Mouse (Mus musculus): ENCODE data around the gene Tnc. TPM values are rescaled to one million over a fixed set of nuclear protein-coding genes. Genes with fewer than 3 reads are reported as not detected.
"Not testable (repeated sequence)": the region's sequence is repeated elsewhere in the genome, so short reads cannot be mapped to it uniquely, and the experiment has no call there.

Gene Tnc
- polyA plus RNA-seq, 1 experiment from 2014 or later, result 5.2 TPM

DNA sequence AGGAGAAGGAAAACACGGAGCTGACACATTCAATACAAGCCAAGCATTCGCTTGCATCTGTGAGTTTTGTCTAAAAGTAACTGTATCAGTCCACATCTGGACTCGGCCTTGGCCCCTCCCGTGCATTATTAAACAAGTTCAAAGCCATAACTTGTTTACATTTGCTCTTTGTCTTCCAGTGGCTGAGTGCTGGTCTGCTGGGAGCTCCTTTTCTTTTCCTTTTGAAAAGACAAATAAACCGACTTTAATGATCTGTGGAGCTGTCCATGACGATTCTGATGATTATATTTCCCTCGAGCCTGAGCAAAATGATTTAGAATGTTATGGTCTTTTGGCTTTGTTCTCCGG lies 63.7 kb downstream of the Tnc start:
- ATAC-seq, result no peak
- H3K27me3 ChIP-seq, result no peaks in the 10 kb centered on the region
- H3K9ac ChIP-seq, result no peak overlapping the region
- H3K4me2 ChIP-seq, result no peak overlapping the region
- 70% methylated on average over 8 of the region's 8 CpGs for WGBS
- no peak overlapping the region for H3K27ac ChIP-seq
- H3K36me3 ChIP-seq (ENCODE audit: poor library complexity, severe bottlenecking), result no peaks in the 10 kb centered on the region
- no peaks in the 10 kb centered on the region for H3K9me3 ChIP-seq (replicated peaks)
- H3K4me3 ChIP-seq, result no peak overlapping the region
- H3K4me1 ChIP-seq, result peaks cover 4% of the 10 kb centered on the region

DNA sequence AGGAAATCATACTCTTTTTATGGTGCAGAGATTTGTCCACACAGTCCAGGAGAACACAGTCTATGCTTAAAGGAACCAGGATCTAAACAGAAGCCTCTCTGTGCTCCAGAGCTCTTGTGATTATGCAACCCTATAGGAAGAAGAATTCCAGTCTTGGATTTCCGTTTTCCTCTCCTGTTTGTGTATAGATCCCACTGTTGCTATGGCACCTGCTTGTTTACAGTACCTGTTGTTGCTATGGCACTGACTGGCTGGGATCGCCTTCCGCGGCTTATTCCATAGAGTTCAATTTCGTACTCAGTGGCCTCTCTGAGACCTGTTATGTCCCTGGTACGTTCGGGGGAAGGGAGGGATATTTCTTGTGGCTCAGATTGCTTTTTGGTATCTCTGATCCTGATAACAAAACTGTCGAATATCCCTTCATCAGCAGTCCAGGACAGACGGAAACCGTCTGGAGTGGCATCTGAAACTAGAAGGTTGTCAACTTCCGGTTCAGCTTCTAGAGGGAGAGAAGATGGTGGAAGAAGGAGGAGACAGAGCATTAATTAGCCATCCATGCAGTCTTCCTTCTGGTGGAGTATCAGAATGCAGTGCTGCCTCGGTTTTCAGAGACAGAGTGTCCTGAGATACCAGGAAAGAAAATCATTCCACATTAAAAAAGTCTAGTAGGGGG lies 64.3 kb downstream of the Tnc start:
- Histone ChIP-seq H3K27me3 (no peaks in the 10 kb centered on the region), H3K9me3 (replicated peaks) (no peaks in the 10 kb centered on the region), H3K9ac (no peak overlapping the region), H3K27ac (no peak overlapping the region), H3K4me1 (peaks cover 4% of the 10 kb centered on the region), H3K4me3 (no peak overlapping the region), H3K36me3 (ENCODE audit: poor library complexity, severe bottlenecking) (no peaks in the 10 kb centered on the region), H3K4me2 (no peak overlapping the region)
- ATAC-seq, result peak; percentile 21; the same call in 1 of the 2 replicates
- 78% methylated on average over 12 of the region's 12 CpGs for WGBS

- WGBS, result 67% methylated on average over 1 of the region's 1 CpGs
- H3K9ac ChIP-seq, result no peak overlapping the region
- ATAC-seq, result no peak
Observed at GRCm38 (mm10) chr4:63980211-63980794, 66.5 kb downstream of the Tnc start.

GRCm38 (mm10) chr4:63979635-63980034 lies 67.2 kb downstream of the Tnc start:
- Histone ChIP-seq H3K4me1 (no peaks in the 10 kb centered on the region), H3K9me3 (replicated peaks) (no peaks in the 10 kb centered on the region), H3K9ac (no peak overlapping the region), H3K27ac (no peak overlapping the region), H3K4me3 (no peak overlapping the region), H3K4me2 (no peak overlapping the region), H3K27me3 (no peaks in the 10 kb centered on the region), H3K36me3 (ENCODE audit: poor library complexity, severe bottlenecking) (no peaks in the 10 kb centered on the region)
- 48% methylated on average over 2 of the region's 2 CpGs for WGBS
- no peak for ATAC-seq

More at GRCm38 (mm10) chr4:63980211-63980794, 66.5 kb downstream of the Tnc start:
- H3K9me3 ChIP-seq (replicated peaks), result no peaks in the 10 kb centered on the region
- H3K4me3 ChIP-seq, result no peak overlapping the region
- no peak overlapping the region for H3K4me2 ChIP-seq
- no peaks in the 10 kb centered on the region for H3K36me3 ChIP-seq (ENCODE audit: poor library complexity, severe bottlenecking)
- H3K27me3 ChIP-seq, result no peaks in the 10 kb centered on the region
- no peaks in the 10 kb centered on the region for H3K4me1 ChIP-seq
- no peak overlapping the region for H3K27ac ChIP-seq

GRCm38 (mm10) chr4:63972536-63972935 lies 74.3 kb downstream of the Tnc start:
- Histone ChIP-seq H3K4me1 (no peaks in the 10 kb centered on the region), H3K27me3 (no peaks in the 10 kb centered on the region), H3K36me3 (ENCODE audit: poor library complexity, severe bottlenecking) (no peaks in the 10 kb centered on the region), H3K9ac (no peak overlapping the region), H3K4me3 (no peak overlapping the region), H3K4me2 (no peak overlapping the region), H3K27ac (no peak overlapping the region), H3K9me3 (replicated peaks) (no peaks in the 10 kb centered on the region)
- no peak for ATAC-seq
- WGBS, result 90% methylated on average over 2 of the region's 2 CpGs

- Histone ChIP-seq H3K4me2 (no peak overlapping the region), H3K4me1 (no peaks in the 10 kb centered on the region), H3K36me3 (ENCODE audit: poor library complexity, severe bottlenecking) (no peaks in the 10 kb centered on the region), H3K9me3 (replicated peaks) (no peaks in the 10 kb centered on the region), H3K27ac (no peak overlapping the region), H3K9ac (no peak overlapping the region), H3K27me3 (no peaks in the 10 kb centered on the region), H3K4me3 (no peak overlapping the region)
- 59% methylated on average over 1 of the region's 1 CpGs for WGBS
- ATAC-seq, result no peak
Observed at GRCm38 (mm10) chr4:63971762-63972161, 75.1 kb downstream of the Tnc start.

- ATAC-seq, result no peak
- no peaks in the 10 kb centered on the region for H3K36me3 ChIP-seq (ENCODE audit: poor library complexity, severe bottlenecking)
- no peaks in the 10 kb centered on the region for H3K27me3 ChIP-seq
- H3K9me3 ChIP-seq (replicated peaks), result no peaks in the 10 kb centered on the region
- H3K4me2 ChIP-seq, result no peak overlapping the region
- H3K4me1 ChIP-seq, result no peaks in the 10 kb centered on the region
- H3K4me3 ChIP-seq, result no peak overlapping the region
- no peak overlapping the region for H3K9ac ChIP-seq
- no peak overlapping the region for H3K27ac ChIP-seq
- 83% methylated on average over 4 of the region's 4 CpGs for WGBS
Observed at GRCm38 (mm10) chr4:63970925-63971324, 75.9 kb downstream of the Tnc start.

DNA sequence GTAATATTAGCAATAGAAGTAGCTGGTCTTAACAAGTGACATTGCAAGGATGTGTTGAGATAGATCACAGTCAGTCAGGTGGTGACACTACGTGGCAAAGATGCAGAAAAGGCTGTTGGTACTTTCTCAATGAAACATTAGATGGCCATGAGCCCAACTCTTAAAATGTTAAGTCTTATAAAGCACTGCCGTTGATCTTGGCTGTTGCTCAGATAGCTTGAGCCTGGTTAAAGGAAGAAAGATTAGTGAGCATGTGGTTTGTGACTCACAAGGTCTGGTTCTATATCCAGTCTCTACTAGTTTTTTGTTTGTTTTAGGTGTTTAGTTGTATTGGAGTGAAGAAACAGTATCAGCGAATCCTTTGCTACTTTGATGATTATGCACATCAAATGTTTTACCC lies 76.9 kb downstream of the Tnc start:
- 88% methylated on average over 3 of the region's 3 CpGs for WGBS
- no peaks in the 10 kb centered on the region for H3K36me3 ChIP-seq (ENCODE audit: poor library complexity, severe bottlenecking)
- no peak overlapping the region for H3K4me2 ChIP-seq
- no peak overlapping the region for H3K9ac ChIP-seq
- H3K27ac ChIP-seq, result no peak overlapping the region
- H3K9me3 ChIP-seq (replicated peaks), result no peaks in the 10 kb centered on the region
- H3K4me3 ChIP-seq, result no peak overlapping the region
- H3K27me3 ChIP-seq, result no peaks in the 10 kb centered on the region
- H3K4me1 ChIP-seq, result no peaks in the 10 kb centered on the region
- ATAC-seq, result no peak

GRCm38 (mm10) chr4:63963410-63963809 lies 83.4 kb downstream of the Tnc start:
- no peak for ATAC-seq
- Histone ChIP-seq H3K4me2 (no peak overlapping the region), H3K27me3 (no peaks in the 10 kb centered on the region), H3K4me1 (no peaks in the 10 kb centered on the region), H3K9me3 (replicated peaks) (no peaks in the 10 kb centered on the region), H3K27ac (no peak overlapping the region), H3K9ac (no peak overlapping the region), H3K36me3 (ENCODE audit: poor library complexity, severe bottlenecking) (no peaks in the 10 kb centered on the region), H3K4me3 (no peak overlapping the region)
- WGBS, result 100% methylated on average over 1 of the region's 1 CpGs

GRCm38 (mm10) chr4:63961858-63962468 lies 84.9 kb downstream of the Tnc start:
- no peaks in the 10 kb centered on the region for H3K9me3 ChIP-seq (replicated peaks)
- H3K4me2 ChIP-seq, result no peak overlapping the region
- H3K4me3 ChIP-seq, result no peak overlapping the region
- WGBS, result 92% methylated on average over 5 of the region's 5 CpGs
- H3K9ac ChIP-seq, result no peak overlapping the region
- H3K36me3 ChIP-seq (ENCODE audit: poor library complexity, severe bottlenecking), result no peaks in the 10 kb centered on the region
- ATAC-seq, result no peak
- H3K27me3 ChIP-seq, result no peaks in the 10 kb centered on the region
- no peaks in the 10 kb centered on the region for H3K4me1 ChIP-seq
- H3K27ac ChIP-seq, result no peak overlapping the region

DNA sequence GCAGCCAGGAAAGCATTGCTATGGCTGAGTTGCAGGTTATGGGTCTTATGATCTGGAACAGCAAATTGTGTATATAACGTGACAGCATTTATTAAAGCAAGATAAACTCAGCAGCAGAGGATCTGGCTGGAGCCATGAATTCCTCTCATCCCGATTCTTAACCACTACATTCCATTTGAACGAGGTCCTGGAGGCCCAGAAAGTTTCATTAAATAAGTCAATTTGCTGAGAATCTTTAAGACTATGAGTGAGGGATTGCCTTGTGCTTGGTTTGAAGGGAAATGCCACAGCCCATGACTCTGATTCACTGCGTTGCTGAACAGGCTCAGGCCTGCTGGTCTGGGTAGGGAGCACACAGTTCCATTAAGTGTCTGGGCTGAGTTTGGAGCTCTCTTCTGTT lies 88.2 kb downstream of the Tnc start:
- WGBS, result 89% methylated on average over 4 of the region's 4 CpGs
- no peak for ATAC-seq
- no peak overlapping the region for H3K4me3 ChIP-seq
- H3K36me3 ChIP-seq (ENCODE audit: poor library complexity, severe bottlenecking), result no peaks in the 10 kb centered on the region
- H3K27me3 ChIP-seq, result no peaks in the 10 kb centered on the region
- H3K27ac ChIP-seq, result no peak overlapping the region
- no peak overlapping the region for H3K4me2 ChIP-seq
- no peaks in the 10 kb centered on the region for H3K4me1 ChIP-seq
- no peak overlapping the region for H3K9ac ChIP-seq
- no peaks in the 10 kb centered on the region for H3K9me3 ChIP-seq (replicated peaks)

DNA sequence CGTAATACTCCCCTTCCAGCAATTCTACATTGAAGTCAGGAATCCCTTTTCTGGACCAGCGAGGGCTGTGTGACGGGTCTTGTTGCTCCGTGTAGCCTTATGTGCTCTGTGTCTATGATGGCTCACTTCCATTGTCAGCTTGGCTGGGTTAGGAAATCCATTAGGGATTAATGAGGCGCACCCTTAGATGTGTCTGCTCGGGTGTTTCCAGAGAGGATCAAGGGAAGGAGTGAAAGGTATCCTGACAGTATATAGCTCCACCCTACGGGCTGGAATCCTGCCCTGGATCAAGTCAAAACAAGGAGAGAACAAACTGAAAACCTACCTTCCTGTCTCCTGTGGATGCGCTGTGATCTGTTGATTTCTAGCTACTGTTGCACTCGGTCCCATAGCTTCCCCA lies 96.8 kb downstream of the Tnc start:
- Histone ChIP-seq H3K4me2 (no peak overlapping the region), H3K9me3 (replicated peaks) (no peaks in the 10 kb centered on the region), H3K27ac (no peak overlapping the region), H3K4me3 (no peak overlapping the region), H3K4me1 (no peaks in the 10 kb centered on the region), H3K27me3 (no peaks in the 10 kb centered on the region), H3K36me3 (ENCODE audit: poor library complexity, severe bottlenecking) (no peaks in the 10 kb centered on the region), H3K9ac (no peak overlapping the region)
- ATAC-seq, result no peak
- WGBS, result 82% methylated on average over 9 of the region's 9 CpGs

GRCm38 (mm10) chr4:63948688-63949073 lies 98.1 kb downstream of the Tnc start:
- H3K9ac ChIP-seq; H3K9me3 ChIP-seq (replicated peaks); H3K4me1 ChIP-seq; H3K4me3 ChIP-seq; H3K27me3 ChIP-seq; H3K27ac ChIP-seq; H3K36me3 ChIP-seq (ENCODE audit: poor library complexity, severe bottlenecking); H3K4me2 ChIP-seq: not testable (repeated sequence)
- WGBS, result 94% methylated on average over 5 of the region's 5 CpGs
- ATAC-seq, result peak; percentile 43; the same call in 1 of the 2 replicates

Data from forebrain, embryonic 13.5 days (tissue).